Mouse (Mus musculus) lung, postnatal 36 days (tissue): Measurements from ENCODE around the gene Fbxl16.

Experiments
- DNase-seq: peaks from one replicate; pipeline ENCODE4 v3.0.0; 2022; ENCODE audit warnings: mixed read lengths

The Fbxl16 gene

GRCm38 (mm10) chr17:25843636-25844395 is 34.9 kb downstream of the Fbxl16 start:
- DNase-seq, result no peak

- peak; percentile 98 for DNase-seq
These were observed 35.6 kb downstream of the Fbxl16 start, which contains the start of gene Rhot2 for GRCm38 (mm10) chr17:25844396-25844901. Rhot2 (minus strand) TSS chr17:25844851.

- no peak for DNase-seq
These were observed 51.3 kb downstream of the Fbxl16 start for GRCm38 (mm10) chr17:25860229-25860628.

- peak; percentile 95 for DNase-seq
These were observed 52.2 kb downstream of the Fbxl16 start, which contains the start of gene Wdr90 for GRCm38 (mm10) chr17:25860832-25861703. Wdr90 (minus strand) TSS chr17:25861501.

- DNase-seq, result no peak
These were observed 53.1 kb downstream of the Fbxl16 start for GRCm38 (mm10) chr17:25861704-25862612.

GRCm38 (mm10) chr17:25863681-25864080 is 54.8 kb downstream of the Fbxl16 start:
- DNase-seq, result no peak

GRCm38 (mm10) chr17:25864311-25864710 is 55.4 kb downstream of the Fbxl16 start:
- DNase-seq, result no peak

GRCm38 (mm10) chr17:25865288-25865687 is 56.4 kb downstream of the Fbxl16 start:
- no peak for DNase-seq

- no peak for DNase-seq
These were observed 57.3 kb downstream of the Fbxl16 start for GRCm38 (mm10) chr17:25866172-25866571.

GRCm38 (mm10) chr17:25867509-25867835 is 58.6 kb downstream of the Fbxl16 start:
- DNase-seq, result no peak

GRCm38 (mm10) chr17:25867836-25868600 is 59.1 kb downstream of the Fbxl16 start:
- peak; percentile 64 for DNase-seq

GRCm38 (mm10) chr17:25868601-25869191 is 59.8 kb downstream of the Fbxl16 start, which contains the start of gene Mcrip2:
Mcrip2 (minus strand) TSS chr17:25868764.
- peak; percentile 89 for DNase-seq

GRCm38 (mm10) chr17:25869498-25869897 is 60.6 kb downstream of the Fbxl16 start:
- no peak for DNase-seq

- no peak for DNase-seq
These were observed 61.1 kb downstream of the Fbxl16 start for GRCm38 (mm10) chr17:25869954-25870353.
